Mouse (Mus musculus) liver, adult 2 months (tissue): ENCODE data around the gene Ube2g2. TPM values are rescaled to one million over a fixed set of nuclear protein-coding genes. Genes with fewer than 3 reads are reported as not detected.

Source experiments
- polyA plus RNA-seq: library from polyadenylated mRNA; depleted of rRNA; stranded (reverse); fragments of >200 nt; gene quantifications from 2 replicates; pipeline ENCODE4 v1.2.3, GENCODE M21; 2012; rRNA removed
- total RNA-seq: library from RNA; depleted of rRNA; stranded (reverse); fragments of >200 nt; gene quantifications from 2 replicates; pipeline ENCODE4 v1.2.3, GENCODE M21; 2014; rRNA removed

The Ube2g2 gene
- total and polyA plus RNA-seq, 2 experiments: 21.6 to 30.4 TPM

Other genes with a start within 250 kb of the Ube2g2 start
- 10.4 and 12.2 TPM in 2 replicates for gene Adarb1, start 204.0 kb upstream of the Ube2g2 start, total RNA-seq
- 4.6 TPM in 2 replicates for gene Adarb1, start 204.0 kb upstream of the Ube2g2 start, polyA plus RNA-seq
- 12.7 and 15.5 TPM in 2 replicates for gene Fam207a, start 106.5 kb upstream of the Ube2g2 start, total RNA-seq
- 24.3 and 27.3 TPM in 2 replicates for gene Fam207a, start 106.5 kb upstream of the Ube2g2 start, polyA plus RNA-seq
- 4.8 and 5.6 TPM in 2 replicates for gene Itgb2, start 92.0 kb upstream of the Ube2g2 start, total RNA-seq
- 4.2 and 5.6 TPM in 2 replicates for gene Itgb2, start 92.0 kb upstream of the Ube2g2 start, polyA plus RNA-seq
- 146 and 168 TPM in 2 replicates for gene Pttg1ip, start 40.6 kb upstream of the Ube2g2 start, total RNA-seq
- gene Pttg1ip, start 40.6 kb upstream of the Ube2g2 start, polyA plus RNA-seq: 218 and 238 TPM in 2 replicates
- 59.6 and 108 TPM in 2 replicates for gene Sumo3, start 16.2 kb upstream of the Ube2g2 start, total RNA-seq
- gene Sumo3, start 16.2 kb upstream of the Ube2g2 start, polyA plus RNA-seq: 170 and 226 TPM in 2 replicates
- gene Gm49325, start 16.1 kb upstream of the Ube2g2 start, total RNA-seq: 0.47 TPM in 1 of 2 replicates, not detected in the other
- not detected in 2 replicates for gene Gm49325, start 16.1 kb upstream of the Ube2g2 start, polyA plus RNA-seq
- 0.07 and 0.09 TPM in 2 replicates for gene Tspear, start 64.3 kb downstream of the Ube2g2 start, total RNA-seq
- gene Tspear, start 64.3 kb downstream of the Ube2g2 start, polyA plus RNA-seq: 0.12 and 0.50 TPM in 2 replicates
- not detected in 2 replicates for gene Gm19402, start 68.5 kb downstream of the Ube2g2 start, total RNA-seq
- not detected in 2 replicates for gene Gm19402, start 68.5 kb downstream of the Ube2g2 start, polyA plus RNA-seq
- gene Gm9508, start 75.0 kb downstream of the Ube2g2 start, total RNA-seq: not detected in 2 replicates
- not detected in 2 replicates for gene Gm9508, start 75.0 kb downstream of the Ube2g2 start, polyA plus RNA-seq
- gene Gm10272, start 84.4 kb downstream of the Ube2g2 start, total RNA-seq: not detected in 2 replicates
- gene Gm10272, start 84.4 kb downstream of the Ube2g2 start, polyA plus RNA-seq: not detected in 2 replicates
- not detected in 2 replicates for gene Gm10024, start 89.2 kb downstream of the Ube2g2 start, total RNA-seq
- gene Gm10024, start 89.2 kb downstream of the Ube2g2 start, polyA plus RNA-seq: not detected in 2 replicates
- gene Gm10142, start 93.5 kb downstream of the Ube2g2 start, total RNA-seq: not detected in 2 replicates
- not detected in 2 replicates for gene Gm10142, start 93.5 kb downstream of the Ube2g2 start, polyA plus RNA-seq
- gene Krtap12-1, start 98.3 kb downstream of the Ube2g2 start, total RNA-seq: not detected in 2 replicates
- gene Krtap12-1, start 98.3 kb downstream of the Ube2g2 start, polyA plus RNA-seq: not detected in 2 replicates
- gene Gm10100, start 104.2 kb downstream of the Ube2g2 start, total RNA-seq: not detected in 2 replicates
- not detected in 2 replicates for gene Gm10100, start 104.2 kb downstream of the Ube2g2 start, polyA plus RNA-seq
- not detected in 2 replicates for gene Gm18596, start 120.4 kb downstream of the Ube2g2 start, total RNA-seq
- gene Gm18596, start 120.4 kb downstream of the Ube2g2 start, polyA plus RNA-seq: not detected in 2 replicates
- not detected in 2 replicates for gene Gm9736, start 129.1 kb downstream of the Ube2g2 start, total RNA-seq
- not detected in 2 replicates for gene Gm9736, start 129.1 kb downstream of the Ube2g2 start, polyA plus RNA-seq
- not detected in 2 replicates for gene Gm3233, start 137.4 kb downstream of the Ube2g2 start, total RNA-seq
- not detected in 2 replicates for gene Gm3233, start 137.4 kb downstream of the Ube2g2 start, polyA plus RNA-seq
- gene Gm3238, start 149.1 kb downstream of the Ube2g2 start, total RNA-seq: not detected in 2 replicates
- gene Gm3238, start 149.1 kb downstream of the Ube2g2 start, polyA plus RNA-seq: not detected in 2 replicates
- gene Gm7138, start 154.7 kb downstream of the Ube2g2 start, total RNA-seq: not detected in 2 replicates
- not detected in 2 replicates for gene Gm7138, start 154.7 kb downstream of the Ube2g2 start, polyA plus RNA-seq
- not detected in 2 replicates for gene Gm3250, start 160.3 kb downstream of the Ube2g2 start, total RNA-seq
- not detected in 2 replicates for gene Gm3250, start 160.3 kb downstream of the Ube2g2 start, polyA plus RNA-seq
- gene Gm7137, start 165.9 kb downstream of the Ube2g2 start, total RNA-seq: not detected in 2 replicates
- not detected in 2 replicates for gene Gm7137, start 165.9 kb downstream of the Ube2g2 start, polyA plus RNA-seq
- gene Gm9639, start 172.8 kb downstream of the Ube2g2 start, total RNA-seq: not detected in 2 replicates
- gene Gm9639, start 172.8 kb downstream of the Ube2g2 start, polyA plus RNA-seq: not detected in 2 replicates
- not detected in 2 replicates for gene Gm19668, start 176.9 kb downstream of the Ube2g2 start, total RNA-seq
- gene Gm19668, start 176.9 kb downstream of the Ube2g2 start, polyA plus RNA-seq: not detected in 2 replicates
- gene Gm9507, start 189.6 kb downstream of the Ube2g2 start, total RNA-seq: not detected in 2 replicates
- gene Gm9507, start 189.6 kb downstream of the Ube2g2 start, polyA plus RNA-seq: not detected in 2 replicates
- not detected in 2 replicates for gene Gm2696, start 192.4 kb downstream of the Ube2g2 start, total RNA-seq
- gene Gm2696, start 192.4 kb downstream of the Ube2g2 start, polyA plus RNA-seq: not detected in 2 replicates
- gene Krtap10-4, start 204.8 kb downstream of the Ube2g2 start, total RNA-seq: not detected in 2 replicates
- not detected in 2 replicates for gene Krtap10-4, start 204.8 kb downstream of the Ube2g2 start, polyA plus RNA-seq
- gene Krtap10-10, start 213.7 kb downstream of the Ube2g2 start, total RNA-seq: not detected in 2 replicates
- not detected in 2 replicates for gene Krtap10-10, start 213.7 kb downstream of the Ube2g2 start, polyA plus RNA-seq
- gene Gm36176, start 224.5 kb downstream of the Ube2g2 start, total RNA-seq: not detected in 2 replicates
- gene Gm36176, start 224.5 kb downstream of the Ube2g2 start, polyA plus RNA-seq: not detected in 2 replicates
- not detected in 2 replicates for gene Gm10318, start 230.6 kb downstream of the Ube2g2 start, total RNA-seq
- gene Gm10318, start 230.6 kb downstream of the Ube2g2 start, polyA plus RNA-seq: not detected in 2 replicates
- gene Gm3285, start 239.7 kb downstream of the Ube2g2 start, total RNA-seq: not detected in 2 replicates
- gene Gm3285, start 239.7 kb downstream of the Ube2g2 start, polyA plus RNA-seq: not detected in 2 replicates